Mouse (Mus musculus) stomach, postnatal 0 days (tissue): ENCODE measurements at regions not wholly inside any gene's neighbourhood (a gene's known extent, or its start where the extent isn't known, plus 50 kb on each side); places are given as distances from the start of the nearest gene placed in this dataset.
"Not testable (repeated sequence)": the region's sequence is repeated elsewhere in the genome, so short reads cannot be mapped to it uniquely, and the experiment has no call there.

ENCODE experiments used
- ATAC-seq: fragments of 200-750 bp; cut with Nextera tagmentation; 2 replicates; pipeline ENCODE4 v1.8.0; 2017; ENCODE audit not compliant: low FRiP score, low TSS enrichment
- DNase-seq: peaks from one replicate; pipeline ENCODE4 v3.0.0-alpha.2; 2016; ENCODE audit warnings: low spot score
- H3K27ac ChIP-seq: fragments of 300-500 bp; sonication (generic); replicated peaks from 2 replicates; pipeline ENCODE4 v1.5.1; 2014; ENCODE audit warnings: mild to moderate bottlenecking, control low read depth
- H3K27me3 ChIP-seq: fragments of 300-500 bp; sonication (generic); 2 replicates; pipeline ENCODE4 v1.6.1; 2014; ENCODE audit warnings: low read length; ENCODE audit not compliant: control insufficient read depth, insufficient read depth
- H3K36me3 ChIP-seq: fragments of 300-500 bp; sonication (generic); 2 replicates; pipeline ENCODE4 v1.6.1; 2014; ENCODE audit warnings: low read length, mixed read lengths; ENCODE audit not compliant: control insufficient read depth, insufficient read depth
- H3K4me1 ChIP-seq: fragments of 300-500 bp; sonication (generic); replicated peaks from 2 replicates; pipeline ENCODE4 v1.6.1; 2014; ENCODE audit warnings: antibody characterized with exemption; ENCODE audit not compliant: control insufficient read depth, insufficient read depth
- H3K4me2 ChIP-seq: fragments of 300-500 bp; sonication (generic); replicated peaks from 2 replicates; pipeline ENCODE4 v1.6.1; 2014; ENCODE audit warnings: low read depth, mild to moderate bottlenecking, control low read depth, moderate library complexity
- H3K4me3 ChIP-seq: fragments of 300-500 bp; sonication (generic); 2 replicates; pipeline ENCODE4 v1.5.1; 2014; ENCODE audit warnings: low read depth, low read length, control low read depth
- H3K9ac ChIP-seq: fragments of 300-500 bp; sonication (generic); 2 replicates; pipeline ENCODE4 v1.6.1; 2014; ENCODE audit warnings: mild to moderate bottlenecking, low read length, control low read depth, mixed read lengths
- H3K9me3 ChIP-seq: fragments of 300-500 bp; sonication (generic); 2 replicates; pipeline ENCODE4 v1.6.1; 2016; ENCODE audit warnings: low read length; ENCODE audit not compliant: control insufficient read depth
- CTCF ChIP-seq: IDR thresholded peaks from 2 replicates; pipeline ENCODE4 v1.5.1; 2016; ENCODE audit warnings: antibody characterized with exemption, low read depth, mild to moderate bottlenecking, moderate library complexity
- EP300 ChIP-seq: optimal IDR thresholded peaks from 2 replicates; pipeline ENCODE3; 2016; ENCODE audit warnings: antibody characterized with exemption
- WGBS: fragments of 180-500 bp; shearing (Covaris S2); extraction: QIAGEN DNeasy Blood & Tissue Kit; methylation state at CpG from one replicate; pipeline ENCODE4 v1.1.7; 2014; 5-methylcytosine and 5-hydroxymethylcytosine counted together

GRCm38 (mm10) chr14:53760578-53760977, 493.3 kb downstream of the Dad1 start:
- not testable (repeated sequence) for H3K4me2 ChIP-seq, H3K4me1 ChIP-seq, H3K27me3 ChIP-seq, ATAC-seq, DNase-seq, H3K36me3 ChIP-seq, H3K27ac ChIP-seq, H3K9ac ChIP-seq, H3K9me3 ChIP-seq, H3K4me3 ChIP-seq
- WGBS, result 58% methylated on average over 2 of the region's 2 CpGs
- 0 out of 2 replicates have a peak, but pooled peaks have one; percentile 12 for TF ChIP-seq CTCF

GRCm38 (mm10) chr14:53757782-53758181, 496.1 kb downstream of the Dad1 start:
- DNase-seq, H3K4me1 ChIP-seq, H3K9me3 ChIP-seq, ATAC-seq, H3K27ac ChIP-seq, H3K4me3 ChIP-seq, H3K36me3 ChIP-seq, H3K4me2 ChIP-seq, H3K27me3 ChIP-seq, H3K9ac ChIP-seq: not testable (repeated sequence)
- WGBS, result 56% methylated on average over 4 of the region's 4 CpGs

GRCm38 (mm10) chr14:53757095-53757494, 496.8 kb downstream of the Dad1 start:
- H3K4me1 ChIP-seq, H3K4me3 ChIP-seq, H3K9ac ChIP-seq, H3K27me3 ChIP-seq, H3K36me3 ChIP-seq, H3K9me3 ChIP-seq, DNase-seq, H3K4me2 ChIP-seq, H3K27ac ChIP-seq, ATAC-seq: not testable (repeated sequence)
- WGBS, result no CpG with 5 or more reads among the region's 1 CpGs

- no peak overlapping the region for H3K9ac ChIP-seq
- H3K36me3 ChIP-seq, result no peaks in the 10 kb centered on the region
- no peaks in the 10 kb centered on the region for H3K27me3 ChIP-seq
- DNase-seq, result no peak
- no peak overlapping the region for H3K4me3 ChIP-seq
- no peak for TF ChIP-seq CTCF
- TF ChIP-seq EP300, result no peak
- no peak for ATAC-seq
- WGBS, result 60% methylated on average over 4 of the region's 4 CpGs
- H3K9me3 ChIP-seq, result no peaks in the 10 kb centered on the region
- no peaks in the 10 kb centered on the region for H3K4me1 ChIP-seq
- no peak overlapping the region for H3K4me2 ChIP-seq
- no peak overlapping the region for H3K27ac ChIP-seq
Observed at GRCm38 (mm10) chr14:53750703-53751441, 503.0 kb downstream of the Dad1 start.

- not testable (repeated sequence) for ATAC-seq, H3K27ac ChIP-seq, H3K27me3 ChIP-seq, H3K4me3 ChIP-seq, H3K36me3 ChIP-seq, H3K4me1 ChIP-seq, H3K9ac ChIP-seq, H3K9me3 ChIP-seq, DNase-seq, H3K4me2 ChIP-seq
- WGBS, result 84% methylated on average over 3 of the region's 3 CpGs
Observed at GRCm38 (mm10) chr14:53743552-53743951, 510.4 kb downstream of the Dad1 start.

DNA sequence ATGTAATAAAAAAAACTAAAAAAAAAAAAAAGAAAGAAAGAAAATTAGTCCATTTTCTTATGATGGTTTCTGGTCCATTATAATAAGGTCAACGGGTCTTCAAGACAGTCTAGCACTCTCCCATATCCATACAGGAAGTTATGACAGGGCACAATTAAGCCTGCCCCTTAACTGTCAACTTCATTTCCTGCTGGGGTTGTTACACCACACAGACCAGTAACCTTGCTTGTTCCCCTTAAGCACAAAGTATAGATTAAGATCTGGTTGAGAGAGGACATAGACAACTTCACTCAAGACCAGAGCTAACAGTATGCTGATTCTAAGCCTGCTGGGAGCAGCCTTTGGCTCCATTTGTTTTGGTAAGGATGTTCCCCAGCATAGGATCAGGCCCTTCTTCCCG, 511.0 kb downstream of the Dad1 start:
- H3K4me1 ChIP-seq, H3K9me3 ChIP-seq, ATAC-seq, H3K27me3 ChIP-seq, H3K4me2 ChIP-seq, H3K27ac ChIP-seq, H3K4me3 ChIP-seq, H3K9ac ChIP-seq, DNase-seq, H3K36me3 ChIP-seq: not testable (repeated sequence)
- 72% methylated on average over 2 of the region's 2 CpGs for WGBS
